In genomic region chr13:64093341-64093740, GRCm38 (mm10) we compare ENCODE assay signal across 8 mouse cellular contexts. TPM values are rescaled to one million over a fixed set of nuclear protein-coding genes. Genes with fewer than 3 reads are reported as not detected.
DNase-seq lines count a peak whose midpoint lies in the region; ATAC-seq and TF ChIP-seq lines count a peak whose summit lies in the region.

No protein-coding gene starts in this region.

- no peak overlapping the region for H3K27ac ChIP-seq in forebrain, embryonic 14.5 days (ENCODE audit: low read depth, low read length)
- H3K27ac ChIP-seq in forebrain, embryonic 13.5 days: no peak overlapping the region
- no peak overlapping the region for H3K27ac ChIP-seq in embryonic facial prominence, embryonic 11.5 days (replicated peaks; ENCODE audit: low read depth, low read length)
- no peak overlapping the region for H3K27ac ChIP-seq in spleen, adult 2 months (ENCODE audit: insufficient read depth, low read length)

- peak; percentile 80 for DNase-seq in forebrain, embryonic 14.5 days (ENCODE audit: low spot score)
- peak; percentile 55 for DNase-seq in adrenal gland, adult 8-10 months
- DNase-seq in embryonic facial prominence, embryonic 11.5 days (ENCODE audit: low spot score): peak; percentile 90
- peak; percentile 80 for DNase-seq in induced T-regulatory cell, adult 2 months (ENCODE audit: low read depth)
- peak; percentile 59 to 80 for DNase-seq in left cerebral cortex, adult 18-20 months (ENCODE audit: low spot score in 2 of 2)
- peak in 1 of 2 experiments; percentile 38 for DNase-seq in spleen, adult 2 months (ENCODE audit: low read depth in 1 of 2, low spot score in 2 of 2)

- 0 out of 2 replicates have a peak, but pooled peaks have one; percentile 5 for TF ChIP-seq CTCF in spleen, adult 2 months (IDR thresholded peaks at IDR 0.05; ENCODE audit: extremely low read depth, insufficient read depth, insufficient read length, insufficient replicate concordance)

- no peaks in the 10 kb centered on the region for H3K36me3 ChIP-seq in forebrain, embryonic 14.5 days (ENCODE audit: control insufficient read depth, insufficient read depth, low read length)
- H3K36me3 ChIP-seq in forebrain, embryonic 13.5 days (ENCODE audit: poor library complexity, severe bottlenecking): no peaks in the 10 kb centered on the region
- H3K36me3 ChIP-seq in embryonic facial prominence, embryonic 11.5 days (replicated peaks; ENCODE audit: control insufficient read depth, insufficient read depth, low read depth, low read length): no peaks in the 10 kb centered on the region
- H3K36me3 ChIP-seq in spleen, adult 2 months (ENCODE audit: control insufficient read depth, insufficient read depth, low read length): peaks cover 3% of the 10 kb centered on the region

- H3K9me3 ChIP-seq in forebrain, embryonic 14.5 days (replicated peaks; ENCODE audit: control insufficient read depth, low read length): no peaks in the 10 kb centered on the region
- no peaks in the 10 kb centered on the region for H3K9me3 ChIP-seq in forebrain, embryonic 13.5 days (replicated peaks)
- no peaks in the 10 kb centered on the region for H3K9me3 ChIP-seq in embryonic facial prominence, embryonic 11.5 days (replicated peaks; ENCODE audit: control insufficient read depth, low read length)

- no peak overlapping the region for H3K4me2 ChIP-seq in forebrain, embryonic 14.5 days (ENCODE audit: low read length)
- no peak overlapping the region for H3K4me2 ChIP-seq in forebrain, embryonic 13.5 days
- no peak overlapping the region for H3K4me2 ChIP-seq in embryonic facial prominence, embryonic 11.5 days (ENCODE audit: low read depth, low read length)

- no peak overlapping the region for H3K4me3 ChIP-seq in forebrain, embryonic 14.5 days (ENCODE audit: low read depth, low read length)
- no peak overlapping the region for H3K4me3 ChIP-seq in forebrain, embryonic 13.5 days
- no peak overlapping the region for H3K4me3 ChIP-seq in embryonic facial prominence, embryonic 11.5 days (ENCODE audit: low read depth, low read length)
- H3K4me3 ChIP-seq in spleen, adult 2 months (ENCODE audit: extremely low read depth, insufficient read depth, insufficient read length): no peak overlapping the region

- TF ChIP-seq POLR2A in spleen, adult 2 months (IDR thresholded peaks at IDR 0.05; ENCODE audit: low read depth, low read length): no peak

- no peaks in the 10 kb centered on the region for H3K27me3 ChIP-seq in forebrain, embryonic 14.5 days (replicated peaks; ENCODE audit: control insufficient read depth, insufficient read depth, low read length)
- H3K27me3 ChIP-seq in forebrain, embryonic 13.5 days: no peaks in the 10 kb centered on the region
- H3K27me3 ChIP-seq in embryonic facial prominence, embryonic 11.5 days (ENCODE audit: control insufficient read depth, insufficient read depth, low read length): no peaks in the 10 kb centered on the region
- no peaks in the 10 kb centered on the region; the same call in 1 of the 2 replicates for H3K27me3 ChIP-seq in spleen, adult 2 months (ENCODE audit: control insufficient read depth, insufficient read depth, low read length)

- H3K9ac ChIP-seq in forebrain, embryonic 14.5 days (ENCODE audit: low read length): no peak overlapping the region
- no peak overlapping the region for H3K9ac ChIP-seq in forebrain, embryonic 13.5 days
- H3K9ac ChIP-seq in embryonic facial prominence, embryonic 11.5 days (replicated peaks; ENCODE audit: low read length): no peak overlapping the region

- no peaks in the 10 kb centered on the region for H3K4me1 ChIP-seq in forebrain, embryonic 14.5 days (ENCODE audit: control insufficient read depth, insufficient read depth, low read length)
- H3K4me1 ChIP-seq in forebrain, embryonic 13.5 days: no peaks in the 10 kb centered on the region
- H3K4me1 ChIP-seq in embryonic facial prominence, embryonic 11.5 days (ENCODE audit: control insufficient read depth, insufficient read depth, low read length): no peaks in the 10 kb centered on the region
- H3K4me1 ChIP-seq in spleen, adult 2 months (ENCODE audit: control insufficient read depth, insufficient read depth, insufficient read length): no peaks in the 10 kb centered on the region

- 0 out of 2 replicates have a peak, but pooled peaks have one; percentile 48 for ATAC-seq in forebrain, embryonic 14.5 days
- ATAC-seq in forebrain, embryonic 13.5 days: no peak
- peak; percentile 62; the same call in 1 of the 2 replicates for ATAC-seq in embryonic facial prominence, embryonic 11.5 days (replicated peaks; ENCODE audit: insufficient number of reproducible peaks, low FRiP score, low TSS enrichment, low read depth)
- peak; percentile 65 for ATAC-seq in megakaryocyte-erythroid progenitor cell, adult 5-6 weeks (replicated peaks; ENCODE audit: low FRiP score, low TSS enrichment, poor library complexity, severe bottlenecking)

- WGBS in forebrain, embryonic 14.5 days: 9% methylated on average over 1 of the region's 1 CpGs
- 3% methylated on average over 1 of the region's 1 CpGs for WGBS in forebrain, embryonic 13.5 days
- WGBS in embryonic facial prominence, embryonic 11.5 days: 5% methylated on average over 1 of the region's 1 CpGs
- 3% methylated on average over 1 of the region's 1 CpGs for WGBS in spleen, adult 2 months

RNA-seq across cellular contexts. Expression of gene Hsd17b3, which starts 4.3 kb away (rescaled TPM):
- polyA plus RNA-seq in forebrain, embryonic 14.5 days (2014; fragmentation: Nextera tagmentation; extraction: Ambion mirVana): not detected in 2 replicates
- not detected in 2 replicates for polyA plus RNA-seq in forebrain, embryonic 13.5 days (2015; fragmentation: Nextera tagmentation; extraction: Ambion mirVana)
- total RNA-seq in adrenal gland, adult 8-10 months (2022): 1 to 10 TPM; 1.8 to 2.2 (median 1.8) TPM
- not detected in 2 replicates for polyA plus RNA-seq in embryonic facial prominence, embryonic 11.5 days (2014; fragmentation: Nextera tagmentation; extraction: Ambion mirVana)
- total RNA-seq in left cerebral cortex, adult 18-20 months (2021): not detected
- total RNA-seq in megakaryocyte-erythroid progenitor cell, adult 5-6 weeks (2014; fragmentation: Nextera tagmentation): not detected in 2 replicates
- not detected in 2 replicates for total RNA-seq in megakaryocyte-erythroid progenitor cell, adult 5-6 weeks (2017)
- not detected in 2 replicates for polyA plus RNA-seq in spleen, adult 2 months (2012; rRNA removed)

RNA-seq across cellular contexts. Expression of gene Slc35d2, which starts 35.8 kb away (rescaled TPM):
- polyA plus RNA-seq in forebrain, embryonic 14.5 days (2014; fragmentation: Nextera tagmentation; extraction: Ambion mirVana): 0.76 and 1.2 TPM in 2 replicates
- 1.2 and 1.3 TPM in 2 replicates for polyA plus RNA-seq in forebrain, embryonic 13.5 days (2015; fragmentation: Nextera tagmentation; extraction: Ambion mirVana)
- total RNA-seq in adrenal gland, adult 8-10 months (2022): 10 to 100 TPM in 3 of 4 experiments, 1 to 10 TPM in 1; 6.9 to 10.6 (median 10.3) TPM
- 3.3 and 4.7 TPM in 2 replicates for polyA plus RNA-seq in embryonic facial prominence, embryonic 11.5 days (2014; fragmentation: Nextera tagmentation; extraction: Ambion mirVana)
- total RNA-seq in left cerebral cortex, adult 18-20 months (2021): 1 to 10 TPM in 1 of 2 experiments, under 1 TPM in 1; 0.77 to 1.3 TPM
- total RNA-seq in megakaryocyte-erythroid progenitor cell, adult 5-6 weeks (2014; fragmentation: Nextera tagmentation): 1.2 and 1.6 TPM in 2 replicates
- 3.0 and 11.7 TPM in 2 replicates for total RNA-seq in megakaryocyte-erythroid progenitor cell, adult 5-6 weeks (2017)
- 4.5 and 6.0 TPM in 2 replicates for polyA plus RNA-seq in spleen, adult 2 months (2012; rRNA removed)

RNA-seq across cellular contexts. Expression of gene Zfp367, which starts 59.7 kb away (rescaled TPM):
- polyA plus RNA-seq in forebrain, embryonic 14.5 days (2014; fragmentation: Nextera tagmentation; extraction: Ambion mirVana): 13.0 and 15.0 TPM in 2 replicates
- polyA plus RNA-seq in forebrain, embryonic 13.5 days (2015; fragmentation: Nextera tagmentation; extraction: Ambion mirVana): 18.9 and 20.4 TPM in 2 replicates
- total RNA-seq in adrenal gland, adult 8-10 months (2022): 10 to 100 TPM; 18.7 to 25.5 (median 23.4) TPM
- polyA plus RNA-seq in embryonic facial prominence, embryonic 11.5 days (2014; fragmentation: Nextera tagmentation; extraction: Ambion mirVana): 17.9 and 18.7 TPM in 2 replicates
- 10 to 100 TPM; 26.6 to 33.5 TPM for total RNA-seq in left cerebral cortex, adult 18-20 months (2021)
- 30.2 and 40.8 TPM in 2 replicates for total RNA-seq in megakaryocyte-erythroid progenitor cell, adult 5-6 weeks (2014; fragmentation: Nextera tagmentation)
- total RNA-seq in megakaryocyte-erythroid progenitor cell, adult 5-6 weeks (2017): 55.3 and 62.6 TPM in 2 replicates
- polyA plus RNA-seq in spleen, adult 2 months (2012; rRNA removed): 4.4 and 5.8 TPM in 2 replicates
